Mouse (Mus musculus) megakaryocyte, embryonic 14.5 days (primary cell): Measurements from ENCODE around the gene Wdfy3.

Experiments used
- FLI1 ChIP-seq: IDR thresholded peaks from 2 replicates; pipeline ENCODE4 v1.6.1; 2012; ENCODE audit warnings: low read length, inconsistent platforms, mixed read lengths
- GATA1 ChIP-seq: IDR thresholded peaks from 3 replicates; pipeline ENCODE4 v1.6.1; 2012; ENCODE audit warnings: mixed read lengths, low read length, inconsistent platforms, borderline replicate concordance

DNA sequence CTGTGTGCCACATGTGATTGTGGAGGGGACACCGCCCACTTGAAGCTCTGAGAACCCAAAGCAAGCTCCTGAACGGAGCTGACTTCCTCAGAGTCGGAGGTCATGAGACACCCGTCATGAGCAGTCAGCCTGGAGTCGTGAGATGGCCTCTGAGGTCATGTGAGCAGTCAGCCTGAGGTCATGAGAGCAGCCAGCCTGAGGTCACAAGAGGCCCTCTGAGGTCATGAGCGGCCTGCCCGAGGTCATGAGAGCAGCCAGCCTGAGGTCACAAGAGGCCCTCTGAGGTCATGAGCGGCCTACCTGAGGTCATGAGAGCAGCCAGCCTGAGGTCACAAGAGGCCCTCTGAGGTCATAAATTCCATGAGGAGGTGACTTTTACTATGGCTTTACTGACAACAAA lies 120.4 kb downstream of the Wdfy3 start:
- TF ChIP-seq GATA1 (no peak), FLI1 (no peak)
